Comparison of ENCODE assay signal across 8 mouse cellular contexts in the genomic region with DNA sequence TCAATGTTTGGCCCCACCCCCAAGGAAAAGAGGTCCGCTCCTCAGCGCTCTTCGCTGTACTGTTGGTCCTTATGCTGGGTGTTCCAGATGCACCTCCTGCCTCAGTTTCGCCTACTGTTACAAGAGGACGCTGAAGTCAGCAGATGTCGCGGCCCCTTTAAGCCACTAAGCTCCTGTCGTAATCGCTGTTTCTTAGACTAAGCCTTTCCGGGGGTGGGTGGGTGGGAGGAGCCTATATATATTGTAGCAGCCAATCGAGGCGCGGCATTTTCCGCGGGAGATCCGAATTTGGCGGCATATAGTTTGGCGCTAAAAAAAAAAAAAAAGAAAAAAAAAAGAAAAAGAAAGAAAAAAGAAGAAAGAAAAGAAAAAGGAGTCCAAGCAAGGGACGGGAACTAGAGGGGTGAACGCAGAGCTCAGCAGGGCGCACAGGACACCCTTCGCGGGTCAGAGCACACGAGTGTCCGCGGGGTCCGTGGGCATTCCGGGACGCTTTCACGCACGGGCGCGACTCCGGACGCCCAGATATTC. TPM values are rescaled to one million over a fixed set of nuclear protein-coding genes. Genes with fewer than 3 reads are reported as not detected.
A peak's percentile ranks its signal among the peaks of the same experiment; 100 is the strongest.
DNase-seq lines count a peak whose midpoint lies in the region; ATAC-seq and TF ChIP-seq lines count a peak whose summit lies in the region.

A gene (plus strand): TSS at position 384 of the 531 bp plus-strand sequence.

- H3K4me1 ChIP-seq in intestine, postnatal 0 days (replicated peaks; ENCODE audit: control insufficient read depth, insufficient read depth, low read length): peaks cover 16% of the 10 kb centered on the region; the same call in 1 of the 2 replicates
- peaks cover 13% of the 10 kb centered on the region for H3K4me1 ChIP-seq in lung, adult 2 months (ENCODE audit: control insufficient read depth, insufficient read depth, low read length)
- peaks cover 4% of the 10 kb centered on the region; the same call in 1 of the 2 replicates for H3K4me1 ChIP-seq in neural tube, embryonic 14.5 days (ENCODE audit: control insufficient read depth, insufficient read depth, low read length)

- H3K36me3 ChIP-seq in intestine, postnatal 0 days (ENCODE audit: control insufficient read depth, insufficient read depth): no peaks in the 10 kb centered on the region
- H3K36me3 ChIP-seq in neural tube, embryonic 14.5 days (ENCODE audit: control insufficient read depth, insufficient read depth, low read length): no peaks in the 10 kb centered on the region

- under 1% methylated on average over 35 of the region's 35 CpGs for WGBS in intestine, postnatal 0 days
- under 1% methylated on average over 35 of the region's 35 CpGs for WGBS in lung, adult 2 months
- 0% methylated on average over 35 of the region's 35 CpGs for WGBS in neural tube, embryonic 14.5 days

- TF ChIP-seq POLR2A in lung, adult 2 months (IDR thresholded peaks at IDR 0.05; ENCODE audit: borderline replicate concordance, extremely low read depth, low read depth, low read length): no peak; the same call in 1 of the 2 replicates

- H3K4me3 ChIP-seq in intestine, postnatal 0 days (ENCODE audit: low read depth, low read length): peak within 1 kb of the TSS; percentile 78
- H3K4me3 ChIP-seq in lung, adult 2 months (replicated peaks; ENCODE audit: extremely low read depth, low read depth, low read length): peak within 1 kb of the TSS; percentile 95
- H3K4me3 ChIP-seq in neural tube, embryonic 14.5 days (ENCODE audit: low read depth, low read length): peak within 1 kb of the TSS; percentile 54

- H3K4me2 ChIP-seq in intestine, postnatal 0 days (replicated peaks; ENCODE audit: low read depth): peak within 1 kb of the TSS; percentile 100
- H3K4me2 ChIP-seq in neural tube, embryonic 14.5 days (ENCODE audit: low read depth, low read length): peak within 1 kb of the TSS; percentile 100

- peak; percentile 67 to 78 for DNase-seq in right cerebral cortex, postnatal 10 days (ENCODE audit: low spot score in 2 of 2)
- DNase-seq in right cerebral cortex, adult 18-20 months: no peak
- peak; percentile 83 for DNase-seq in c-Kit-positive CD71-positive TER-119-positive erythroid progenitor cells, embryonic 14.5 days (ENCODE audit: low spot score)
- DNase-seq in gastrocnemius, postnatal 4 days (ENCODE audit: low spot score in 2 of 2): peak in 1 of 2 experiments; percentile 77
- peak; percentile 72 for DNase-seq in lung, adult 2 months
- DNase-seq in thymus, postnatal 25 days: peak; percentile 77

- H3K27me3 ChIP-seq in intestine, postnatal 0 days (replicated peaks; ENCODE audit: control insufficient read depth, insufficient read depth, low read length): no peaks in the 10 kb centered on the region
- no peaks in the 10 kb centered on the region for H3K27me3 ChIP-seq in neural tube, embryonic 14.5 days (ENCODE audit: control insufficient read depth, insufficient read depth, low read length)

- no peak for TF ChIP-seq CTCF in intestine, postnatal 0 days (IDR thresholded peaks at IDR 0.05; ENCODE audit: low read depth)
- TF ChIP-seq CTCF in lung, adult 2 months (IDR thresholded peaks at IDR 0.05; ENCODE audit: insufficient read depth, low read length): no peak

- peak within 1 kb of the TSS; percentile 64 for H3K9ac ChIP-seq in intestine, postnatal 0 days (ENCODE audit: low read depth, low read length)
- H3K9ac ChIP-seq in neural tube, embryonic 14.5 days (replicated peaks; ENCODE audit: low read depth, low read length): peak within 1 kb of the TSS; percentile 62

- H3K27ac ChIP-seq in intestine, postnatal 0 days (ENCODE audit: low read depth, low read length): peak within 1 kb of the TSS; percentile 85
- no peak within 1 kb of the TSS for H3K27ac ChIP-seq in neural tube, embryonic 14.5 days (ENCODE audit: low read depth, low read length)

- peak; percentile 47 for ATAC-seq in intestine, postnatal 0 days
- ATAC-seq in neural tube, embryonic 14.5 days (ENCODE audit: low read depth): peak; percentile 62; the same call in 1 of the 2 replicates

- H3K9me3 ChIP-seq in intestine, postnatal 0 days (ENCODE audit: control insufficient read depth): no peaks in the 10 kb centered on the region
- no peaks in the 10 kb centered on the region for H3K9me3 ChIP-seq in neural tube, embryonic 14.5 days (ENCODE audit: control insufficient read depth, low read length)

RNA-seq across cellular contexts. Expression of the gene that starts here (rescaled TPM):
- 10 to 100 TPM; 18.4 to 19.4 TPM for total RNA-seq in gastrocnemius, postnatal 4 days (2021)
- 4.1 and 4.2 TPM in 2 replicates for polyA plus RNA-seq in intestine, postnatal 0 days (2015; fragmentation: Nextera tagmentation; extraction: Ambion mirVana)
- polyA plus RNA-seq in lung, adult 2 months (2012; rRNA removed): 8.9 and 11.2 TPM in 2 replicates
- polyA plus RNA-seq in neural tube, embryonic 14.5 days (2014; fragmentation: Nextera tagmentation; extraction: Ambion mirVana): 0.76 and 1.4 TPM in 2 replicates
